Mouse (Mus musculus) embryonic fibroblast, embryonic 13.5 days (primary cell): ENCODE results near the gene Pbp2.

Experiments
- CTCF ChIP-seq: IDR thresholded peaks from 2 replicates; pipeline ENCODE4 v1.5.1; 2011; ENCODE audit warnings: mild to moderate bottlenecking, control low read depth, low read length, moderate library complexity, borderline replicate concordance; ENCODE audit not compliant: insufficient read depth
- POLR2A ChIP-seq: IDR thresholded peaks from 2 replicates; pipeline ENCODE4 v1.6.1; 2011; ENCODE audit warnings: low read depth, mild to moderate bottlenecking, control low read depth, low read length, moderate library complexity

- TF ChIP-seq CTCF = no peak
- TF ChIP-seq POLR2A = no peak
Observed at GRCm38 (mm10) chr6:135276474-135277295, 33.5 kb downstream of the Pbp2 start.
